Mouse (Mus musculus) B cell, adult 2 months (primary cell): ENCODE measurements at regions not wholly inside any gene's neighbourhood (a gene's known extent, or its start where the extent isn't known, plus 50 kb on each side); places are given as distances from the start of the nearest gene placed in this dataset.
A peak's percentile ranks its signal among the peaks of the same experiment; 100 is the strongest.

Experiments
- DNase-seq, 2 experiments: peaks; one replicate each; pipeline ENCODE4 v3.0.0; 2022

DNA sequence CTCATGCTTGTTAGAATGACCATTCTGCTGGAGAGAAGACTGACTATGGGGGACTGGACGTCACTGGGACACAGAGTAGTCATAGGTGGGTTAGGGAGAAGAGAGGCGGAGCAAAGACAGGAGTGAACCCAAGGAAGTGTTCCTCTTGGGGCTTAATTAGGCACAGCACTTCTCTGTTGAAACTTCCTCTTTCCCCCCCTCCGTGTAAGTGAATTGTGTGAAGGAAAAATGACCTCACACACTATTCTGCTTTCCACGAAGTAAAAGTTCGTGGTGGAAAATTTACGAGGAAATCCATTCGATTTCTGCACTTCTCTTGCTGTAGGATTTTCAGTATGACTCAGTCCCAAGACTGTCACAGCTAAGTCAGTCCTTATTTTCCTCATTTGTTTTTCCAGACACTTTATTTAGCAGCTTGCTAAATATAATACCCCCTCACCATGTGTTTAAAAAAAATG is 49.9 kb upstream of the Ado start:
- peak; percentile 36 for DNase-seq
